Mouse (Mus musculus) E14TG2a.4 (cell line): ENCODE measurements at regions not wholly inside any gene's neighbourhood (a gene's known extent, or its start where the extent isn't known, plus 50 kb on each side); places are given as distances from the start of the nearest gene placed in this dataset.

Experiments used
- H3K27me3 ChIP-seq: 2 replicates; pipeline ENCODE4 v1.6.1; 2014; ENCODE audit warnings: low read length, control low read depth; ENCODE audit not compliant: insufficient read depth
- H3K36me3 ChIP-seq: 2 replicates; pipeline ENCODE4 v1.6.1; 2014; ENCODE audit warnings: low read length, control low read depth; ENCODE audit not compliant: insufficient read depth
- H3K4me1 ChIP-seq: replicated peaks from 2 replicates; pipeline ENCODE4 v1.6.1; 2014; ENCODE audit warnings: low read depth, low read length, control low read depth
- H3K4me3 ChIP-seq: replicated peaks from 2 replicates; pipeline ENCODE4 v1.5.1; 2014; ENCODE audit warnings: mild to moderate bottlenecking, low read length
- H3K9me3 ChIP-seq: 2 replicates; pipeline ENCODE4 v1.6.1; 2014; ENCODE audit warnings: low read length, control low read depth
- CTCF ChIP-seq: conservative IDR thresholded peaks from 2 replicates; pipeline ENCODE4 v1.5.1; 2014; ENCODE audit warnings: low read length
- NANOG ChIP-seq: IDR thresholded peaks from 2 replicates; pipeline ENCODE4 v1.6.1; 2014; ENCODE audit warnings: borderline replicate concordance, low read length, mixed read lengths
- POU5F1 ChIP-seq: IDR thresholded peaks from 2 replicates; pipeline ENCODE4 v1.6.1; 2014; ENCODE audit warnings: low read length, borderline replicate concordance

DNA sequence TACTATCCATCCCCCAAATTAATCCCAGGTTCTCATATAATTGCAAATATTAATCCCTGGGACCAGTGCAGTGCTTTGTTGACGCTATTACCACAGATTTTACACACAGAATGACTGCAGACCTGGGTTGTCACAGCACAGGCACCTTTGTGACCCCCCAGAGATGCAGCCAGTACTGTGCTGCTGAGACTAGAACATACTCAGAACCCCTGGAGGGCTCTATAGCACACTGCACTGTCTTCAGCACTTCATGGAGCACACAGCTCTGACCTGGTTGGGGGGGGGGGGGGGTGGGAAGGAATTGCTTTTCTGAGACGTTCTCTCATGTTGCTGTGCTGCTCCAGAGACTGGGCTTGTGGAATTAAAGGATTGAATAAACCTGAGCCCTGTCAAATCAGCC is 154.9 kb upstream of the Gm34302 start:
- H3K4me1 ChIP-seq, result peaks cover 22% of the 10 kb centered on the region
- TF ChIP-seq NANOG, result no peak
- no peak for TF ChIP-seq CTCF
- TF ChIP-seq POU5F1, result no peak
- no peak overlapping the region for H3K4me3 ChIP-seq
- H3K36me3 ChIP-seq, result no peaks in the 10 kb centered on the region
- no peaks in the 10 kb centered on the region for H3K9me3 ChIP-seq
- no peaks in the 10 kb centered on the region for H3K27me3 ChIP-seq

DNA sequence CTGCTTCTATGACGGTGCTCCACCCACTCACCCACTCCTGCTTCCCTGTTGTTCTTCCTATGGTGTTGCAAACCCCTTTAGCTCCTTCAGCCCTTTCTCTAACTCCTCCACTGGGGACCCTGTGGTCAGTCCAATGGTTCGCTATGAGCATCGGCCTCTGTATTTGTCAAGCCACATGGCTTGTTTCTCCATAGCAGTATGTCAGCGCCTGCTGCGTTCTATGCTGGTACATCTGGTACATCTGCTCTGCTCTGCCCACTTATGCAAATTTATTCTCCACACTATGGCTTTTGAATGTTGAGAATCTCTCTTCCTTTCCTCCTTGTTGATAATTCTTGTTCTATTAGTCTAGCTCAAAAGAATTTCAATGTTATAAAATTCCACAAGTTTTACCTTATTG is 154.2 kb upstream of the Gm34302 start:
- Histone ChIP-seq H3K9me3 (no peaks in the 10 kb centered on the region), H3K27me3 (no peaks in the 10 kb centered on the region), H3K4me3 (no peak overlapping the region), H3K36me3 (no peaks in the 10 kb centered on the region), H3K4me1 (peaks cover 19% of the 10 kb centered on the region)
- TF ChIP-seq NANOG (no peak), POU5F1 (no peak), CTCF (no peak)

- H3K4me3 ChIP-seq, result no peak overlapping the region
- H3K9me3 ChIP-seq, result no peaks in the 10 kb centered on the region
- H3K4me1 ChIP-seq, result no peaks in the 10 kb centered on the region; the same call in 1 of the 2 replicates
- H3K36me3 ChIP-seq, result no peaks in the 10 kb centered on the region
- H3K27me3 ChIP-seq, result no peaks in the 10 kb centered on the region
- TF ChIP-seq CTCF (no peak), NANOG (no peak), POU5F1 (no peak)
Measured at GRCm38 (mm10) chr3:63627724-63628123, 144.0 kb upstream of the Gm34302 start.

DNA sequence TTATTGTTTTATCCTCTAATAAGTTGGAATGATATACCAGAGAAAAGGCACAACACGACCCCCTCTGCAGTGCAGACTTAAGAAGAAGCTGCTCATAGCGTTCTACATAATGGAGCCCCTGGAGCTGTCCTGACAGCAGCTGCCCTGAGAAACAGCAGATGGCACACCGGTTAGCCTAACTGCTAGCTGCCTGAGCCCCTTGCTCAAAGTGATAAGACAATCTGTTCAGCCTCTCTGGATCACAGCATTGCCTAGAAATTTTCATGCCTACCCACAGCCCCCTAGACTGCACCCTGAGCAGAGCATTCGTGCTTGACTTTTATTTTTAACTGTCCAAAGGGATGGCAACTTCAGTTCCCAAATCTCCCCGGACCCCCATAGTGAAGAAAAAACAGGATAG is 132.4 kb upstream of the Gm34302 start:
- TF ChIP-seq CTCF (no peak), POU5F1 (no peak), NANOG (no peak)

DNA sequence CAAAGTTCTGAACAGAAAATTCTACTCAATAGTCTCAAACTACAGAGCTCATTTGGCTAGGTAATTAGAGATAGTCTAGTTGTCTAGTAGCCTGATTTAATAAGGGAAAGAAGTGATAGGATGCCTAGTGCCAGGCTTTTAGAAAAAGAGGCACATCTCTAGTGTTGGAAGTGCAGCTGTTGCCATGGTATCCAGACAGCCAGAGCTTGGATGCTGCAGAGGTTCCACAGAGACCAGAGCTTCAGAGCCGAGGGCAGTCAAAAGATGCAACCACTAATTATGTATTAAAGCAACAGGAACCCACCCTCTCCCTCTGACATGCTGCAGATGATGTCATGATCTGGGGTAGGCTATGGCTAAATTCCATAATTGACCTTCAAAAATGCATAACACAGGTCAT is 130.0 kb upstream of the Gm34302 start:
- H3K4me1 ChIP-seq, result peaks cover 11% of the 10 kb centered on the region
- no peaks in the 10 kb centered on the region; the same call in 1 of the 2 replicates for H3K27me3 ChIP-seq
- H3K4me3 ChIP-seq, result no peak overlapping the region
- H3K9me3 ChIP-seq, result 0 out of 2 replicates have a peak, but pooled peaks cover 4% of the 10 kb centered on the region
- TF ChIP-seq POU5F1, result no peak
- no peak for TF ChIP-seq CTCF
- no peak for TF ChIP-seq NANOG
- H3K36me3 ChIP-seq, result no peaks in the 10 kb centered on the region

More for the DNA sequence above, 132.4 kb upstream of the Gm34302 start:
- no peaks in the 10 kb centered on the region for H3K4me1 ChIP-seq
- H3K27me3 ChIP-seq, result no peaks in the 10 kb centered on the region
- peaks cover 4% of the 10 kb centered on the region; the same call in 1 of the 2 replicates for H3K9me3 ChIP-seq
- H3K4me3 ChIP-seq, result no peak overlapping the region
- H3K36me3 ChIP-seq, result no peaks in the 10 kb centered on the region

DNA sequence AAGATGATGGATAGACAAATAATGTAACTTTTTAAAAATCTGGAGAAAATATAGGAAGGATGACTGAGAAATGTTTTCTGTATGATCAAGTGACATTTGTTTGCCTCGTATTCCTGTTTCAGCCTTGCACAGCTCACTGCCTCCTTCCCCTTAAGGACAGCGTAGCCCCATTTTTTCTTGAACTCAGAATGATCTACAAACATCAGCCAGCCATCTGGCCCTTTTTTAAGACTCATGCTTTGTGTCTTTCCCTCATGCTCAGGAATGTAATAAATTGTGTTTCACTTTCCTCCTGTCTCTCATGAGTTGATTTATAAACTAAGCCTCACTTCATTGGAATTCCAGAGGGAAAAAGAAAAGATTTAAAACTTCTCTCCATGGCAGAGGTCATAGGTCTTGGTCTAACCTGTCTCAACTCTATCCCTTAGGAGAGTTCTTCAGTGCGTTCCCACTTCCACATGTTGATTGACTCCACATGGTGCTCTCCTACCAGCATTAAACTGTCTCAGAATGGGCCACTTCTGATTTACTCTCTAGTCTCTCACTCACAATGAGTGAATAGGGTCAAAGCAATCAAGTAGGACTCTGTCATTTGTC is 129.2 kb upstream of the Gm34302 start:
- Histone ChIP-seq H3K4me3 (no peak overlapping the region), H3K9me3 (0 out of 2 replicates have a peak, but pooled peaks cover 4% of the 10 kb centered on the region), H3K27me3 (no peaks in the 10 kb centered on the region; the same call in 1 of the 2 replicates), H3K4me1 (peaks cover 11% of the 10 kb centered on the region), H3K36me3 (no peaks in the 10 kb centered on the region)
- TF ChIP-seq CTCF (no peak), NANOG (no peak), POU5F1 (no peak)

- Histone ChIP-seq H3K36me3 (no peaks in the 10 kb centered on the region), H3K9me3 (0 out of 2 replicates have a peak, but pooled peaks cover 4% of the 10 kb centered on the region), H3K27me3 (no peaks in the 10 kb centered on the region; the same call in 1 of the 2 replicates), H3K4me1 (peaks cover 11% of the 10 kb centered on the region), H3K4me3 (no peak overlapping the region)
- no peak for TF ChIP-seq NANOG
- no peak for TF ChIP-seq POU5F1
- TF ChIP-seq CTCF, result no peak
Measured at GRCm38 (mm10) chr3:63610113-63610919, 126.6 kb upstream of the Gm34302 start.

GRCm38 (mm10) chr3:63609454-63610112 is 125.9 kb upstream of the Gm34302 start:
- H3K4me3 ChIP-seq, result no peak overlapping the region
- TF ChIP-seq NANOG (no peak), POU5F1 (no peak), CTCF (no peak)
- H3K27me3 ChIP-seq, result no peaks in the 10 kb centered on the region; the same call in 1 of the 2 replicates
- 0 out of 2 replicates have a peak, but pooled peaks cover 4% of the 10 kb centered on the region for H3K9me3 ChIP-seq
- peaks cover 11% of the 10 kb centered on the region for H3K4me1 ChIP-seq
- H3K36me3 ChIP-seq, result no peaks in the 10 kb centered on the region
